Mouse (Mus musculus) B cell, adult 62 days (primary cell): Measurements from ENCODE around the gene Daw1. TPM values are rescaled to one million over a fixed set of nuclear protein-coding genes. Genes with fewer than 3 reads are reported as not detected.

Source experiments
- total RNA-seq: library from RNA; stranded (reverse); gene quantifications from 4 replicates; pipeline ENCODE4 v1.2.4, GENCODE M21; 2023

Gene Daw1
- not detected in 4 replicates for total RNA-seq

DNA sequence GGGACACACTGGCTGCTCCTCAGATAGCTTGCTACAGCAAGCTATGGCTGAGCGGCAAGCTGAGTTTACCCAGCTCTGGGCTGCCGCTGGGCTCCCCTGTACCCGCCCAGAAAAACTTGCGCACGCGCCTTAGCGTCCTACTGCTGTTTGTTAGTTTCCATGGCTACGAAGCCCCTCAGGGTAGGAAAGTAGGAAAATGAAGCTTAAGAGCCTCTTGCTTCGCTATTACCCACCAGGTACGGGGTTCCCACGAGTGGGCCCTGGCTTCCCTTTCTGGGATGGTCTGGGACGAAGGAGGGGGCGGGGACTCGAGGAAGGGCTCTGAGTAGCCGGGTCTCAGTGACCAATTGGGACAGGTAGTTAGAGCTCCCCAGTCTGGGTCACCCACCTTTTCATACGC is at the start of gene Daw1:
Daw1 (plus strand) TSS at position 150 of the 400 bp plus-strand sequence.

DNA sequence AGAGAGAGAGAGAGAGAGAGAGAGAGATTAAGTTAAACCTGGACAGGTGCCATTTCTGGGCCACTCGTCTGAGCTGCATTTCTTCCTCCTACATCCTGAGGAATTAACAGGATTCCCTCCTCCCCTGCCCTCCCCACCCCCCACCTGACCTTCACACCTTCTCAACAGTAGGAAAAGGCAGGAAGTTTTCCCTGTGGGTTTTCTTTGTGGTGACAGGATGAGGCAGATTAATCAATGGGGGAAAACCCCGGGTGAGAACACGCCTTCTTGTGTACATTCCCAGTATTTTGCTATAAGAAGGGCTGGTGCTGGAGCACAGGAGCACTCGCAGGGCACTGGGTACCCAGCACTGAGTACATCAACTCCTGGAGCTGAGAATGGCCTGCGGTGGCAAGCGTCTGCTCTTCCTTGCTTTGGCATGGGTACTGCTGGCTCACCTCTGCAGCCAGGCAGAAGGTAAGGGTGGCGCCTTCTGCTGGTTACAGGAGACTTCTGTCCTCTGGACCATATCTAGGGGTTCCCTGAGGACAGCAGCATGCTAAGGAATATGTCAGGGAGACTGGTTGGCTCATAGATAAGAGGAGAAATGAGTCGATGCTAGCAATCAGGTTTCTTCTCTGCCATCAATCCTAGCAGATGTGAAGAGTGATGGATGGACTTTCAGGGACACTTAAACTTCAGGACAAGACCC is 43.0 kb upstream of the Daw1 start, which contains the start of gene Ccl20:
Ccl20 (plus strand) TSS at position 320 of the 691 bp plus-strand sequence.

Other genes with a start within 250 kb of the Daw1 start
- gene A030005L19Rik, start 246.4 kb upstream of the Daw1 start, total RNA-seq = 0.72 to 1.8 TPM (median 1.4 TPM) in 4 replicates
- not detected in 4 replicates for gene A030014E15Rik, start 234.8 kb upstream of the Daw1 start, total RNA-seq
- not detected in 4 replicates for gene Gm6217, start 228.4 kb upstream of the Daw1 start, total RNA-seq
- gene A030003K21Rik, start 216.4 kb upstream of the Daw1 start, total RNA-seq = not detected in 4 replicates
- not detected in 4 replicates for gene Gm7544, start 203.7 kb upstream of the Daw1 start, total RNA-seq
- gene Gm47955, start 199.5 kb upstream of the Daw1 start, total RNA-seq = not detected in 4 replicates
- not detected in 4 replicates for gene Gm47959, start 159.2 kb upstream of the Daw1 start, total RNA-seq
- gene Slc19a3, start 121.3 kb upstream of the Daw1 start, total RNA-seq = not detected in 4 replicates
- not detected in 4 replicates for gene Krtap28-10, start 117.3 kb upstream of the Daw1 start, total RNA-seq
- not detected in 4 replicates for gene Gm47969, start 114.8 kb upstream of the Daw1 start, total RNA-seq
- gene A030005K14Rik, start 100.4 kb upstream of the Daw1 start, total RNA-seq = not detected in 4 replicates
- not detected in 4 replicates for gene Krtap28-13, start 98.8 kb upstream of the Daw1 start, total RNA-seq
- gene Ccl20, start 43.0 kb upstream of the Daw1 start, total RNA-seq = not detected in 4 replicates
- gene Sphkap, start 248.4 kb downstream of the Daw1 start, total RNA-seq = not detected in 4 replicates